Mouse (Mus musculus): Measurements from ENCODE around the gene Itpr3. TPM values are rescaled to one million over a fixed set of nuclear protein-coding genes. Genes with fewer than 3 reads are reported as not detected.

Itpr3 gene
- polyA plus RNA-seq, 1 experiment from 2014 or later = 0.45 TPM

GRCm38 (mm10) chr17:27071630-27072029 is 14.5 kb downstream of the Itpr3 start:
- WGBS (ENCODE audit: insufficient replicate concordance) = 44% methylated on average over 6 of the region's 6 CpGs
- Histone ChIP-seq H3K4me3 (ENCODE audit: low read depth, low read length) (no peak overlapping the region), H3K27me3 (ENCODE audit: insufficient read depth, low read length) (no peaks in the 10 kb centered on the region), H3K9ac (replicated peaks) (no peak overlapping the region), H3K27ac (ENCODE audit: low read depth) (no peak overlapping the region), H3K36me3 (replicated peaks; ENCODE audit: insufficient read depth, low read length) (no peaks in the 10 kb centered on the region), H3K4me2 (ENCODE audit: low read depth, low read length) (no peak overlapping the region), H3K9me3 (ENCODE audit: low read length) (no peaks in the 10 kb centered on the region), H3K4me1 (ENCODE audit: insufficient read depth) (no peaks in the 10 kb centered on the region)
- DNase-seq = peak; percentile 66
- ATAC-seq = no peak
- TF ChIP-seq EP300 (IDR thresholded peaks at IDR 0.05; ENCODE audit: low read depth) (no peak), CTCF (IDR thresholded peaks at IDR 0.05; ENCODE audit: low read depth) (peak; percentile 70)

DNA sequence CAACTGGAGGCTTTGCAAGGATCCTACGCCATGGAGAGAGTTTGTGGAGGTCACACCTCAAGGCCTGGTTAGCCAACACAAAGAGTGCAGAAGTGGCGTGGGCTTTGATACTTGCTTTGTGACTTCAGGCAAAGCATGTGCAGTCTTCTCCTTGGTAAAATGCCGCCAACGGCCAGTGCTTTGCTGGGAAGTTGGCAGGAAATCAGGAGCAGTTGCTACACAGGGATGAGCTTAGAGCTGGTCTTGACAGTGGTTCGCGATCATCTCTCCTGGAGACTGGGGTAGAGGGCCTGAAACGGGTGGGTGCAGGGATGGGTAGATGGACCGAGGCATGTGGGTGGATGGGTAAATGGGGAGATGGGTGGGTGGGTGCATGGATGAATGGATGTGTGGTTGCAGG is 15.3 kb downstream of the Itpr3 start:
- WGBS (ENCODE audit: insufficient replicate concordance) = 90% methylated on average over 8 of the region's 8 CpGs
- Histone ChIP-seq H3K27ac (ENCODE audit: low read depth) (no peak overlapping the region), H3K36me3 (replicated peaks; ENCODE audit: insufficient read depth, low read length) (no peaks in the 10 kb centered on the region), H3K4me2 (ENCODE audit: low read depth, low read length) (no peak overlapping the region), H3K9ac (replicated peaks) (no peak overlapping the region), H3K9me3 (ENCODE audit: low read length) (no peaks in the 10 kb centered on the region), H3K27me3 (ENCODE audit: insufficient read depth, low read length) (no peaks in the 10 kb centered on the region), H3K4me3 (ENCODE audit: low read depth, low read length) (no peak overlapping the region), H3K4me1 (ENCODE audit: insufficient read depth) (no peaks in the 10 kb centered on the region)
- DNase-seq (no peak), ATAC-seq (no peak)
- TF ChIP-seq CTCF (IDR thresholded peaks at IDR 0.05; ENCODE audit: low read depth) = no peak
- no peak for TF ChIP-seq EP300 (IDR thresholded peaks at IDR 0.05; ENCODE audit: low read depth)

DNA sequence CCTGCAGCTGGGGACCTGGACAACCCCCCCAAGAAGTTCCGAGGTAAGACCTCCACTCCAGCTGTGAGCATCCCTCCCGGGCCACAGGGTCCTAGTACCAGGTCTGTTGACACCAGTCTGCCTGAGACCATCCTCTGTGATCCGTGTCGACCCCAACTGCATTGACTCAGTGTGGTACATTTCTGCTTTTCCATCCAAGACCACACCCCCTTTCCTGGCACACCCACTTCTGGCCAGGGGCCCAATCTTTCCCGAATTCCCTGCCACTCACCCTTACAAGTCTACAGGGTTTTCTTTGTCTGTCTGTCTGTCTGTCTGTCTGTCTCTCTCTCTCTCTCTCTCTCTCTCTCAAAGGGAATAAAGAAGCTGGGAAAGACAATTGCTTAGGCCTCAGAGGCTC is 16.0 kb downstream of the Itpr3 start:
- Histone ChIP-seq H3K36me3 (replicated peaks; ENCODE audit: insufficient read depth, low read length) (no peaks in the 10 kb centered on the region), H3K4me1 (ENCODE audit: insufficient read depth) (no peaks in the 10 kb centered on the region), H3K27ac (ENCODE audit: low read depth) (no peak overlapping the region), H3K27me3 (ENCODE audit: insufficient read depth, low read length) (no peaks in the 10 kb centered on the region), H3K9ac (replicated peaks) (no peak overlapping the region), H3K4me3 (ENCODE audit: low read depth, low read length) (no peak overlapping the region), H3K4me2 (ENCODE audit: low read depth, low read length) (no peak overlapping the region), H3K9me3 (ENCODE audit: low read length) (peaks cover 3% of the 10 kb centered on the region; the same call in 1 of the 2 replicates)
- DNase-seq = no peak
- 70% methylated on average over 5 of the region's 5 CpGs for WGBS (ENCODE audit: insufficient replicate concordance)
- TF ChIP-seq EP300 (IDR thresholded peaks at IDR 0.05; ENCODE audit: low read depth) (no peak), CTCF (IDR thresholded peaks at IDR 0.05; ENCODE audit: low read depth) (no peak)
- ATAC-seq = no peak

GRCm38 (mm10) chr17:27073778-27074177 is 16.7 kb downstream of the Itpr3 start:
- WGBS (ENCODE audit: insufficient replicate concordance) = 51% methylated on average over 9 of the region's 9 CpGs
- no peaks in the 10 kb centered on the region for H3K36me3 ChIP-seq (replicated peaks; ENCODE audit: insufficient read depth, low read length)
- H3K9ac ChIP-seq (replicated peaks) = no peak overlapping the region
- H3K4me2 ChIP-seq (ENCODE audit: low read depth, low read length) = no peak overlapping the region
- H3K9me3 ChIP-seq (ENCODE audit: low read length) = peaks cover 3% of the 10 kb centered on the region; the same call in 1 of the 2 replicates
- ATAC-seq (no peak), DNase-seq (no peak)
- no peaks in the 10 kb centered on the region for H3K4me1 ChIP-seq (ENCODE audit: insufficient read depth)
- no peak overlapping the region for H3K4me3 ChIP-seq (ENCODE audit: low read depth, low read length)
- no peak overlapping the region for H3K27ac ChIP-seq (ENCODE audit: low read depth)
- no peaks in the 10 kb centered on the region for H3K27me3 ChIP-seq (ENCODE audit: insufficient read depth, low read length)
- TF ChIP-seq EP300 (IDR thresholded peaks at IDR 0.05; ENCODE audit: low read depth) (no peak), CTCF (IDR thresholded peaks at IDR 0.05; ENCODE audit: low read depth) (no peak)

DNA sequence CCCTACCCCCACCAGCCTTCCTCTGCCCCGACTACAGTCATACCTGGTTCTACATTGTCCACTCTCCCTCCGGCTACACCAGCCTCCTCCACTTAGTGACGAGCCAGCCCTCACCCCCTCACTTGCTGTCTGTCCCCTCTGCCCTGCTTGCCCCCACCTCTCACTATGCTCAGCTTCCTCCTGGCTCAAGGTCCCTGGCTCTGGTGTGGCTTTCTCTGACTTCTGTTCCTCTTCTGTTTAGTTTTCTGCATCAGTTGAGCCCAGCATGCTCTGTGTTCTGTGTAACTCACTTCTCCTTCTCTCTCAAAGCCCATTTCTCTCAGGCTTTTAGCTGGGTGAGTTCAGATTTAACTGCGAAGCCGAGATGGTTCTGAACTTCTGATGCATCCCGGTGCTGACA is 17.1 kb downstream of the Itpr3 start:
- DNase-seq (no peak), ATAC-seq (no peak)
- no peak overlapping the region for H3K27ac ChIP-seq (ENCODE audit: low read depth)
- H3K4me3 ChIP-seq (ENCODE audit: low read depth, low read length) = no peak overlapping the region
- no peak overlapping the region for H3K4me2 ChIP-seq (ENCODE audit: low read depth, low read length)
- H3K4me1 ChIP-seq (ENCODE audit: insufficient read depth) = no peaks in the 10 kb centered on the region
- H3K27me3 ChIP-seq (ENCODE audit: insufficient read depth, low read length) = no peaks in the 10 kb centered on the region
- no peak for TF ChIP-seq CTCF (IDR thresholded peaks at IDR 0.05; ENCODE audit: low read depth)
- no peak for TF ChIP-seq EP300 (IDR thresholded peaks at IDR 0.05; ENCODE audit: low read depth)
- no peaks in the 10 kb centered on the region for H3K36me3 ChIP-seq (replicated peaks; ENCODE audit: insufficient read depth, low read length)
- 48% methylated on average over 6 of the region's 6 CpGs for WGBS (ENCODE audit: insufficient replicate concordance)
- no peak overlapping the region for H3K9ac ChIP-seq (replicated peaks)
- peaks cover 3% of the 10 kb centered on the region; the same call in 1 of the 2 replicates for H3K9me3 ChIP-seq (ENCODE audit: low read length)

DNA sequence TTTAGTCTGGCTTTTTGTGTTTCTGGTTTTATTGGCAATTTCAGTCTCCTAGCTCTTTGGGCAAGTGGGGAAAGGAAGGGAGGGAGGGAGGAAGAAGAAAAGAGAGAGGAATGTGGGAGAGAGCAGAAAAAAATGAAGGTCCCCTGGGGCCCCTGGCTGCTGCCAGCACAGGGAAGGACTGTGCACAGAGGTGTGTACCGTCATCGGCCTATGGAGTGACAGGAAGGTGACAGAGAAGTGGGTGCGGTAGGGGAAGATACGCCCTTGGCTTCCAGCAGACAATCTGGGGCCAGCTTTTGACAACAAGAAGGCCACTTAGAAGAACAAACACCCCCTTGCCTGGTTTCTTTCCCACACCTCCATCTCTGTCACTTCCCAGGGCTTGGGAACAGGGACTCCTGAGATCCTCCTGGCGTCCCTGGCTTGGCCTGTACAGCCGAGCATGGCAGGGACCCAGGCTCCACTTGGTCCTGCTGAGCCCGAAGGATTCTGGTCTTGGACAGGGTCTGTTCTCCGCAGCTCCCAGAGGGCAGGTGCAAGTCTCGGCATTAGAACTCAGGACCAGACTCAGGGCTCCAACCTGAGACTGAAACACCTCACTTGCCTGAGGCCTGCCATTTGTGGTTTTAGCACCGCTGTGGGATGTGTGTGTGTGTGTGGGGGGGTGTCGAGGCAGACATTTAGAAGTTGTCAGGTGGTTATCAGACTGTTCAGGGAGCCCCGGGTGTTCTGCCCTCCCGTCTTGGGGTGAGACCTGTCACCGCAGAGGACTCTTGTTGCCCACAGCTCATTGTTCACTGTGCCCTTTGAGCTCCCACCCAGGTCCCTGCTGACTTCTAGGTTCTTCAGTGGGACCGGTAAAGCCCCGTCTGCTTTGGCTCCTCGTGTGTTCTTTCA is 18.0 kb downstream of the Itpr3 start:
- ATAC-seq = no peak
- Histone ChIP-seq H3K9me3 (ENCODE audit: low read length) (peaks cover 3% of the 10 kb centered on the region; the same call in 1 of the 2 replicates), H3K27ac (ENCODE audit: low read depth) (no peak overlapping the region), H3K4me1 (ENCODE audit: insufficient read depth) (no peaks in the 10 kb centered on the region), H3K4me3 (ENCODE audit: low read depth, low read length) (no peak overlapping the region), H3K4me2 (ENCODE audit: low read depth, low read length) (no peak overlapping the region), H3K36me3 (replicated peaks; ENCODE audit: insufficient read depth, low read length) (no peaks in the 10 kb centered on the region), H3K9ac (replicated peaks) (no peak overlapping the region), H3K27me3 (ENCODE audit: insufficient read depth, low read length) (no peaks in the 10 kb centered on the region)
- TF ChIP-seq CTCF (IDR thresholded peaks at IDR 0.05; ENCODE audit: low read depth) = no peak
- no peak for TF ChIP-seq EP300 (IDR thresholded peaks at IDR 0.05; ENCODE audit: low read depth)
- DNase-seq = no peak
- WGBS (ENCODE audit: insufficient replicate concordance) = 60% methylated on average over 17 of the region's 17 CpGs

Measured in liver, postnatal 0 days (tissue).